Mouse (Mus musculus) hematopoietic stem cell, adult 5-6 weeks (primary cell): ENCODE data around the gene Hist1h2ae. TPM values are rescaled to one million over a fixed set of nuclear protein-coding genes. Genes with fewer than 3 reads are reported as not detected.

Experiments
- total RNA-seq: library from RNA; stranded (forward); fragments of 172-1452, 232-1000 nt; gene quantifications from 2 replicates; pipeline ENCODE4 v1.2.3, GENCODE M21; 2017

The Hist1h2ae gene
- total RNA-seq, 1 experiment from 2014 or later, result 87.5 TPM

Other genes starting within 250 kb of the Hist1h2ae start
- gene Zfp322a, start 202.0 kb downstream of the Hist1h2ae start, total RNA-seq, result 53.6 and 57.6 TPM in 2 replicates
- 12.5 and 18.7 TPM in 2 replicates for gene Abt1, start 147.4 kb downstream of the Hist1h2ae start, total RNA-seq
- 0.20 TPM in 1 of 2 replicates, not detected in the other for gene Btn1a1, start 105.3 kb downstream of the Hist1h2ae start, total RNA-seq
- not detected in 2 replicates for gene Btn2a2, start 82.4 kb downstream of the Hist1h2ae start, total RNA-seq
- 427 and 875 TPM in 2 replicates for gene Hist1h4h, start 40.2 kb downstream of the Hist1h2ae start, total RNA-seq
- gene Hist1h2af, start 37.3 kb downstream of the Hist1h2ae start, total RNA-seq, result 1,050 and 1,435 TPM in 2 replicates
- gene Hist1h3g, start 35.8 kb downstream of the Hist1h2ae start, total RNA-seq, result 35.1 and 72.3 TPM in 2 replicates
- gene Hist1h2bh, start 27.8 kb downstream of the Hist1h2ae start, total RNA-seq, result 47.7 and 59.1 TPM in 2 replicates
- gene Hist1h3f, start 27.2 kb downstream of the Hist1h2ae start, total RNA-seq, result 45.4 and 80.4 TPM in 2 replicates
- gene Hist1h4f, start 19.6 kb downstream of the Hist1h2ae start, total RNA-seq, result 943 and 1,781 TPM in 2 replicates
- gene Hist1h1d, start 18.0 kb downstream of the Hist1h2ae start, total RNA-seq, result 39.0 and 69.9 TPM in 2 replicates
- 153 and 296 TPM in 2 replicates for gene Hist1h3e, start 8.9 kb downstream of the Hist1h2ae start, total RNA-seq
- gene Hist1h2bg, start 176 bp upstream of the Hist1h2ae start, total RNA-seq, result 765 and 915 TPM in 2 replicates
- gene Hist1h2bf, start 3.0 kb upstream of the Hist1h2ae start, total RNA-seq, result 223 and 278 TPM in 2 replicates
- 346 and 539 TPM in 2 replicates for gene Hist1h2ad, start 3.2 kb upstream of the Hist1h2ae start, total RNA-seq
- gene Hist1h3d, start 4.5 kb upstream of the Hist1h2ae start, total RNA-seq, result 76.7 and 84.0 TPM in 2 replicates
- gene Hist1h4d, start 10.4 kb upstream of the Hist1h2ae start, total RNA-seq, result 639 and 801 TPM in 2 replicates
- gene Hist1h2be, start 49.9 kb upstream of the Hist1h2ae start, total RNA-seq, result 51.7 and 72.2 TPM in 2 replicates
- 102 and 170 TPM in 2 replicates for gene Hist1h1e, start 51.3 kb upstream of the Hist1h2ae start, total RNA-seq
- 45.3 and 83.9 TPM in 2 replicates for gene Hist1h2ac, start 112.7 kb upstream of the Hist1h2ae start, total RNA-seq
- gene Hist1h2bc, start 113.0 kb upstream of the Hist1h2ae start, total RNA-seq, result 109 and 180 TPM in 2 replicates
- not detected in 2 replicates for gene Hist1h1t, start 124.6 kb upstream of the Hist1h2ae start, total RNA-seq
- 140 and 291 TPM in 2 replicates for gene Hist1h4c, start 127.2 kb upstream of the Hist1h2ae start, total RNA-seq
- 3.1 TPM in 2 replicates for gene Hfe, start 139.6 kb upstream of the Hist1h2ae start, total RNA-seq
- 345 and 598 TPM in 2 replicates for gene Hist1h1c, start 167.6 kb upstream of the Hist1h2ae start, total RNA-seq
- gene Hist1h3c, start 174.4 kb upstream of the Hist1h2ae start, total RNA-seq, result 240 and 585 TPM in 2 replicates
- 2,012 and 2,201 TPM in 2 replicates for gene Hist1h2bb, start 175.5 kb upstream of the Hist1h2ae start, total RNA-seq
- gene Hist1h2ab, start 179.9 kb upstream of the Hist1h2ae start, total RNA-seq, result 1,198 and 1,437 TPM in 2 replicates
- 224 and 348 TPM in 2 replicates for gene Hist1h3b, start 181.0 kb upstream of the Hist1h2ae start, total RNA-seq
- 208 and 415 TPM in 2 replicates for gene Hist1h4b, start 185.8 kb upstream of the Hist1h2ae start, total RNA-seq
- 237 and 336 TPM in 2 replicates for gene Hist1h4a, start 190.0 kb upstream of the Hist1h2ae start, total RNA-seq
- gene Hist1h3a, start 191.2 kb upstream of the Hist1h2ae start, total RNA-seq, result 207 and 294 TPM in 2 replicates
- 1,426 and 1,487 TPM in 2 replicates for gene Hist1h1a, start 192.4 kb upstream of the Hist1h2ae start, total RNA-seq
- not detected in 2 replicates for gene Trim38, start 198.7 kb upstream of the Hist1h2ae start, total RNA-seq
- not detected in 2 replicates for gene Slc17a2, start 235.8 kb upstream of the Hist1h2ae start, total RNA-seq